Mouse (Mus musculus) left cerebral cortex, postnatal 10 days (tissue): ENCODE data around the gene Lcorl. TPM values are rescaled to one million over a fixed set of nuclear protein-coding genes. Genes with fewer than 3 reads are reported as not detected.

Experiments used
- DNase-seq, 2 experiments: peaks; one replicate each; pipeline ENCODE4 v3.0.0; 2021 to 2022; ENCODE audit warnings: low spot score in 2 of 2, mixed read lengths in 1 of 2; ENCODE audit errors: extremely low spot score in 1 of 2
- intact Hi-C: fragments of 180-260 bp; cut with DNase I; formaldehyde crosslinking; loops from one replicate; pipeline ENCODE4 v1.15.1; 2025
- total RNA-seq, 2 experiments: library from RNA; stranded (reverse); gene quantifications; 2 replicates each; pipeline ENCODE4 v1.2.3; 2021

Gene Lcorl
- total RNA-seq, 2 experiments from 2014 or later: 47.7 to 48.0 TPM

DNA sequence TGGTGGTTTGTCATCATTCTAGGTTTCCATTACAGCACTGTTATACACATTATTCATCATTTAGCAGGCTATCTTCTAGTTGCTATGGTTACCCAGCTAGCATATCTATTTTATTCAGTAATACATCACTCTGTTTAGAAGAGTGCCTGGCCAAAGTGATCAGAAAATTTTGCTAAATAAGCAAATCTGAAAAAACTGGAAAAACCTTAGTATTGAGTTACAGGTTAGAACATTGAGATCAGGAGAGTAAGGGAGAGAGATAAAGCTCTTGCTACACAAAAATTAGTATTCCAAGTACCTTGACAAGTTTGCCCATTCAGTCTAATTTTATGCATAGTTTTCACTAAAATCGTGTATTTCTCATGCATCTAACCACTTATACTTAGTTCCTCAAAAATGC lies 119.5 kb downstream of the Lcorl start:
- no peak for DNase-seq
- intact Hi-C loops: no loop called here

DNA sequence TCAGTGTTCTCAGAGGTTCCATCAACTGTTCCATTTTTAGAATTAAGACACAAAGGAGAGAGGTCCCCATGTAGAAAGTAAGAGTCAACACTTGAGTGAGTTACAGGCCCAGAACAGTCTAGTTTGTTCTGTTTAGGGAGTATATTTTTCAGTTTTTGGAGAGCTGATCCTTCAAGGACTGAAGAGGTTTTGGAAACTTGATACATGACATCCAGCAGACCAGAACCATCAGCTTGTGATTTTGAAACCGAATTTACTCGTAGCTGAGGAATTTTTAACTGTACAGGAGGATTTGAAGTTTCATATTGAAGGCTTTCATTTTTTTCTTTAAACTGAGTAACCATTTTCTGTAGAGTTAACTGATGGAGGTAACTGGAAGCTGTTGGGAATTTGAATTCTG lies 123.7 kb downstream of the Lcorl start:
- intact Hi-C loops: no loop called here
- no peak for DNase-seq

DNA sequence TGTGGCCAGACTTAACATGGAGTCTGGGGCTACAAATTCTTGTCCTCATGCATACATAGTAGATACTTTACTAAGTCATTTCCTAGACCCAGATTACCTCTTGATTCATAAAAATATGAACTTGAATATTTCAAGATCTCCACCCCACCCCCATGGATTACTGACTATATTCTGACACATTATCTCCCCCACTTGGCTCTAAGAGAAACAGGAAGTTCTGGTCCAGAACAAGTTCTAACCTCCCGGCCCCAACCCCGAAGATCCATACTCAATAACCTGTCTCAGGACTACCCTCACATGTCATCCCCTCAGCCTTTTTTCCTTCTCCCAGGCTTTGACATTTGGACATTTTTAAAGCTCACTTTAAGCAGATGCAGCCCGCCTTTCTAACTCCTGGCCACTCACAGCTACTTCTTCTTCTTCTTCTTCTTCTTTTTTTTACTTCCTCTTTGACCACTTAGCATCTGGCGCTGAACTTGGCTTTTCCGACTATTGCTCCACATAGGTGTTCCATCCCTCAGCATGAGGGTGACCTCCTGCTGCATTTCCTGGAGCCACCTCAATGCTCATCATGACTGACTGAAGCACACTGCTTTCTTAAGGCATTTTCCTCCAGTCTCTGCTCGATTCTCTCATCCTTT lies 138.4 kb downstream of the Lcorl start:
- intact Hi-C loops: no loop called here
- no peak for DNase-seq

DNA sequence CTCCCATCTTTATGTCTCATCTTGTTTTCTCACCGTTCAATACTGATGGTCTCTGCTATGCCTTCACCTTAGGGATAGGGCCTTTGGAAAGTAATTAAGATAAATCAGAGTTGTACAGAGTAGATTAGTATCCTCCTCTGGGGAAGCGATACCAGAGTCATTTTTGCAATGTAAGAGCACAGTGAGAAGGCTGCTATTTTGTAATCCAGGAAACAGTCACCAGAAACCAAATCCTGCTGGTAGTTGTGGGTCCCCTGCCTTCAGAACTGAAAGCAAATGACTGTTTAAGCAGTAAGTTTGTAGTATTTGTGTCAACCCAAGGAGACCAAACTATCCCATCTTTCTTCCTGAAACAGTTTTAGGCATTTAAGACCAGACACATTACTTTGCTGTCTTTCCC lies 147.8 kb downstream of the Lcorl start:
- DNase-seq: no peak
- intact Hi-C loops: no loop called here

DNA sequence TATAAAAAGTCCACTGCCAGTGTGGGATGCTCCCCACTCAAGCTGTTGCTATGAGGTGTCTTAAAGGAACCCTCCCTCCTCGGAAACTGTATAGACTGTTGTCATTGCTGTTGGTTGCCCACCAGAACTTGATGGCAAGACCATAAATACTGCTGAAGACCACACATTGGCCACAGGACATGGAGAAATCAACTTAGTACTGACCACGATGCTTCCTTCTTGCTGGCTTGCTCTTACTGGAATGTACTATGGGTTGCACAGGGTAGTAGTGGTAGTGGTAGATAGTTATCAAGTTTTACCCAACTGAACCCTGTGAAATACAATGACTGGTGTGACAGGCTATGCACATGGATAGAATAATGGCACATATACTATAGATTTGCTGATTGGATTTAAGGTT lies 150.6 kb downstream of the Lcorl start:
- DNase-seq: no peak
- intact Hi-C loops: no loop called here

DNA sequence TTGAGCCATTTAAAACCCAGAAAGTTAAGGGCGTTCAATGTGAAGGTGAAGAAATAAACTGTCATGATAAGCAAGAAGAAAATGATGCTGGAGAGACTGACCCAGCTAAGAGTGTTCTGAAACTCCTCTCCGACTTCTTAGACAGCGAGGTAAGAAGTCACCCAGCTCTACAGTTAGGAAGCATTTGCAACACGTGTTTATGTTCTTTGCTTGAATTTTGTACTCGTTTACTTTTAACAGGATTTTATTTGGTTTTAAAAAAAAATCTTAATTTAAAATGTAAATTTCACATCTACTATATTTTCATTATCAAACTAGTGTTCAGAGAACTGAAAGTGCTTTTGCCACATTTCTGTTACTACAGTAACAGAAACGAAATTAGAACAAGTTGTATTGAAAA lies 165.7 kb downstream of the Lcorl start:
- no peak for DNase-seq
- intact Hi-C loops: no loop called here

DNA sequence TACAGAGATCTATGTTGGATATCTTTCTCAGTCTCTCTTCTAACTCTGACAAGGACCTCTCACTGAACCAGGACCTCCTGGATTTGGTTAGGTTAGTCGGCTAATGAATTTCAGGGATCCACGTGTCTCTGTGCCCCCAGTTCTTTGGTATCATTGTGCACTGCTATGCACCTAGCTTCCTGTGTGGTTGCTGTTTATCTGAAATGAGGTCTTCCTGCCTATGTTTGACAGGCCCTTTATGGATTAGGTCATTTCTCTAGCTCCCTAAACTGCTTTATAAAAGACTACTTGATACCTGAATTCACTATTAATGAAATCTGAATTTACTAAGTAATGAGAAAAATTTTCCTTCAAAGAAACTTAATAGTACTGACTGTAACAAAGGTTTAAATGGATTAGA lies 166.6 kb downstream of the Lcorl start:
- intact Hi-C loops: no loop called here
- DNase-seq: no peak

DNA sequence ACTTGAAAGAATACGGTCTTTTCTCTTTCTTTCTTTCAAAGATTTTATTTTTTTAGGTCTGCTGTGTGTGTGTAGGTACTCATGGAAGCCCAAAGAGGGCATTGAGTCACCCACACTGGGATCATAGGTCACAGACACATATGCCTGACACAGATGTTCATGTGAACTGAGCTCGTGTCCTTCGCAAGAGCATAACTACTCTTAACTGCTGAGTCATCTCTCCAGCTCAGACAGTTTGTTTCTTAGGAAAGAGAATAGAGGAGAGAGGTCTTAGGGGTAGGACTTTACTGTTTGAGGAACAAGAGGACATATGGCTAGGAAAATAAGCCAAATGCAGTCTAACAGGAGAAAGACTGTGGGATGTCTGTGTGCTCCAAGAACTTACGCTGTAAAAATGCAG lies 168.3 kb downstream of the Lcorl start:
- DNase-seq: no peak
- intact Hi-C loops: no loop called here

DNA sequence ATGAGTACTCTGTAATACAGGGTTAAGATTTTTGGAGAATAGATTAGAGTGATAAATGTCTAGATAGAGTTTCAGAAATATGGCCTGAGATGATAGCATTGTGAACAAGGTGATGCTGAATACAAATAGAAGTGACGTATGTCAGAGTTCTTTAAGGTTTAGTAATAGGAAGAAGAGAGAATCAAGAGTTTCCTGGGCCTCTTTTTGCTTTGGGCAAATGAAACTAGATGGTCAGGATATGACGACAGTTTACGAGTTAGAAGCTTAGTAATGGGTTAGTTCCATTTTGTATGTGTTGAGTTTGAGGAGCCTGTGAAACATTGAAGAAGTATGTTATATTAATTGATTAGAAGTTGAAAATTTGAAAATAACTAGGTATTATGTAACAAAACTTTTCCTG lies 171.2 kb downstream of the Lcorl start:
- intact Hi-C loops: no loop called here
- DNase-seq: no peak

DNA sequence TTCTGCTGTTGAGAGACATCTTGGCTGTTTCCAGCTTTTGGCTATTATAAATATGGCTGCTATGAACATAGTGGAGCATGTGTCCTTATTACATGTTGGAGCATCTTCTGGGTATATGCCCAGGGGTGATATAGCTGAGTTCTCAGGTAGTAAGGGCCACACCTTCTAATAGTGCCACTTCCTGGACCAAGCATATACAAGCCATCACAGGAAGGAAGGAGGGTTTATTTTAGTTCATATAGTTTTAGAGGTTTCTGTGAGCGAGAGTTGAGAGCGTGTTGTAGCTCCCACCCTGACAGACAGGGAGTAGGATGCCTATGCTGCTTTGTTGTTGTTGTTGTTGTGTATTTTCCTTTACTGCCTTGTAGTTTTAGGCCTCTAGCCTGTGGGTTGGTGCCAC lies 172.2 kb downstream of the Lcorl start:
- DNase-seq: no peak
- intact Hi-C loops: no loop called here

DNA sequence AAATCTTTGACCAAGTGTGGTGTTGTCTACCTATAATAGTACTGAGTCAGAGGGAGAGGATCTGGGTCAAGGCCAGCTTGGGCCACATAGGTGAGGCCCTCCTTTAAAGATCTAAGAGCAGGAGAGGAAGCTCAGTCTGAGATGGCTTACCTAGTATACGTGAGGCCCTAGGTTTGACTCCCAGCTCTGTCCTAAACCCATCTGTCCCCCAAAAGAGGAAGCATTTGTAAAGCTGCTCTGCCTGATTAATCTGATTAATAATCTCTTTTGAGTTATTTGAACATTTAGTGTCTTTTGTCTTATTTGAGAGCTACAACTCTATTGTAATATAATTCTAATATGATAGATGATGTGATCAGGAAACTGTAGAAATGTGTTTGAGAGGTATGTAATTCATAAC lies 174.0 kb downstream of the Lcorl start:
- intact Hi-C loops: no loop called here
- no peak for DNase-seq

DNA sequence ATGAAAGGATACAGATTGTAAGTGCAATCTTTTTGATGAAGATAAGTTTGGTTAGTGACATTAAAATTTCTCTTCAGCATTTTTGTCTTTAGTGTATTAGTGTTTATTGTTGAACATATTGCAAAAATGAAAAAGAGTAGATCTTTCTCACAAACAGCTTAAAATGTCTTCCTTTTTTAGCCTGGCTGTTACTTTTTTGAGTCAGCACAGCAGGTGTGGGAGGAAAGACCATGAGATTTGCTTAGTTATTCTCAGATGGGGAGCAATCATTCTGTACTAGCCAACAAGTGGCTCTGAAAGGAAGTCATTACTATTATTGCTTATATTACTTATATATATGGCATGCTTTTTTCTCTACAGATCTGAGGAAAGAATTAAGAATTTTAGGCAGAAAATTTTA lies 177.5 kb downstream of the Lcorl start:
- DNase-seq: no peak
- intact Hi-C loops: no loop called here

DNA sequence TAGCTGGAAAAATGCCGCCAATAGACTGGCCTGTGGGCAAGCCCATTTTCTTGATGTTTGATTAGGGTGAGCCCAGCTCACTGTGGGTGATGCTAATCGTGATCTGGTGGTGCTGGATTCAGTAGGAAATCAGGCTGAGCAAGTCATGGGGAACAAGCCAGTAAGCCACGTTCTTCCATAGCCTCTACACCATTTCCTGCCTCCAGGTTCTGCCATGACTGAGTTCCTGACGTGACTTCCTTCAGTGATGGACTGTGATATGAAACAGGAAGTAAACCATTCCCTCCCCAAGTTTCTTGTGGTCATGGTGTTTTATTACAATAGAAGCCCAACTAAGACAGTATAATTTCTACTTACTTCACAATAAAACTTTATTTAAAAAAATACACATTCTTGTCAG lies 179.8 kb downstream of the Lcorl start:
- no peak for DNase-seq
- intact Hi-C loops: no loop called here

DNA sequence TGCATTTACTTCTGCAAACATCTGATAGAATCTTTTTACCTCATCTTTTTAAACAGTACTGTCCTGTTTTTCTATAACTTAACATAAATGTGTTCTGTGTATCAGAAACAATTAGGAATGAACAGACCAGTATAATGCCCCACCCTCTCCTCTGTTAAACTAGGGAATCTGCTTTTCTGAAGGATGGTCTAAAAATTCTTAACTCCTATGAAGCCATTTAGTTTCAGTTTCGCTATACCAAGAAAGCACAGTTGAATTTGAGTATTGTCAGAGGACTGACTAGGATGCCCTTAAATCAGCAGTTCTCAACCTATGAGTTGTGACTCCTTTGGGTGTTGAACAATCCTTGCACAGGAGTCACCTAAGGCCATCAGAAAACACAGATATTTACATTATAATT lies 182.4 kb downstream of the Lcorl start:
- DNase-seq: no peak
- intact Hi-C loops: no loop called here

DNA sequence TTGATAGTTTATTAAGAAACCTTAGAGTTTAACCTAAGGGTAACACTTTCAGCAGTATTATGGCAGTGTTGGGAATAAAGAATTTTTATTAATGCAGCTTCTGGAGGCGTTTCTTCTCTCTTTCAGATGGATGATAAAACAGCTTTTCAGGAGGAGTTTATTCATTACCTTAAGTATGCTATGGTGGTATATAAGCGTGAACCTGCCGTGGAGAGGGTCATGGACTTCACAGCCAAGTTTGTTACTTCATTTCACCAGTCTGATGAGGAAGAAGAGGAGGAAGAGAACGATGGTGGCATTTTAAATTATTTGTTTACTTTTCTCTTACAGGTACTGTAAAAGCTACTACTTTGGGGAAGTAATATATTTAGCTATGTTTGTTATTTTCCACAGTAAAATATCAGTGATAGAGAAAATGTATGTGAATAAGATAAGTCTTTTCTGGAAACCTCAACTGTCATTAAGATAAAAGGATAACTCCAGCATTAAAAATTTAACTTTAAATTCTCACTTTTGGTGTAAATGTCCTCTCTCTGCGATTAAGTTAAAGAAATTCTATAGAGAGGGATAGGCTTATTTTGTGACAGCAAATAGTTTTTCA lies 186.4 kb downstream of the Lcorl start:
- intact Hi-C loops: no loop called here
- DNase-seq: no peak

DNA sequence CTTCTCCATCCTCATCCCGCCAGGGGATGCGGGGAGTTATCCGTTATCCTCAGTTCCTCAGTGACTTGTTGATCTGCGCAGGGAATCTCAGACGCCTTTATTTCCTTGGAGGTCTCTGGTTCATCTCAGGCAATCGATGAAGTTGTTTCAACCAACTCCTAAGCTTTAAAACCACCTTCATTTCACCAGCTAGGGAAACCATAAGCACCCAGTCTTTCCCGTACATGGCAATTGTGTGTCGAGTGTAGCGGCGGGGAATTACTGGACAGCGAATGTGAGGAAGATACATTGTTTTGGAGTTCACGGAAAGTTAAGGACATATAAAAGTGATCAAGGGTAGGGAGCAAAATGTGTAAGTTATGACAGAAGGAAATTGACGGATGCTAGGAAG lies 187.1 kb downstream of the Lcorl start:
- intact Hi-C loops: no loop called here
- DNase-seq: no peak

DNA sequence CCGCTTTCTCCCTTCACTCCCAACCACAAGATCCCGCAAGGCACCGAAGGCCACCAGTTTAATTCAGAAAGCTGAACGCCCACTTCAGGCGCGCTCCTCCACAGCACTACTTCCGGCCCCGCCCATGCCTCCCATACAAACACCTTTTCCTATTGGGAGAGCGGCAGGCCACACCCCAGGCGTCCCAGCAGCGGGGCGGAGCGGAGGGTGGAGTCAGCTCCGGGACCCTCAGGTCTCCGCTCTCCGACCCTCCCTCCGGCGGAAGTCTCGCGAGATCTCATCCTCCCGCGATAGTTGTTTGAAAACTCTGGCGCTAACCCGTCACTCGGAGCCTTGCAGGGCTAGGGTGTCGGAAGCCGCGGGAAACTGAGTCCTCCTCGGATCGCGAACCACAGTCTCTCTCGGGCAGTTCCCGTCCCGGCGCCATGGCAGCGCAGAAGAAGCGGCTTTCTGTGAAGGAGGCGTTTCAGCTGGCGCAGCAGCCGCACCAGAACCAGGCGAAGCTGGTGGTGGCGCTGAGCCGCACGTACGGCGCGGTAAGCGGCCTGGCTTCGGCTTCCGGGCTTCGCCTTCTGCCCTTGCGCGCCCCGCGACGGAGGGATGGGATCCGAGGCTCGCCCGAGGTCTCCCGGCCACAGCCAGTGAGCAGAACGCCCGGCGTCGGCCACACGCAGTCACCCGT lies 187.7 kb downstream of the Lcorl start, which contains the start of gene Ncapg:
Ncapg (plus strand) TSS at position 322 of the 682 bp plus-strand sequence.
- DNase-seq: peak; percentile 97 to 100
- intact Hi-C loops: loop anchor here (2.0 kb wide), 2 partner anchors 135 to 193 kb away; no protein-coding TSS in a partner anchor

DNA sequence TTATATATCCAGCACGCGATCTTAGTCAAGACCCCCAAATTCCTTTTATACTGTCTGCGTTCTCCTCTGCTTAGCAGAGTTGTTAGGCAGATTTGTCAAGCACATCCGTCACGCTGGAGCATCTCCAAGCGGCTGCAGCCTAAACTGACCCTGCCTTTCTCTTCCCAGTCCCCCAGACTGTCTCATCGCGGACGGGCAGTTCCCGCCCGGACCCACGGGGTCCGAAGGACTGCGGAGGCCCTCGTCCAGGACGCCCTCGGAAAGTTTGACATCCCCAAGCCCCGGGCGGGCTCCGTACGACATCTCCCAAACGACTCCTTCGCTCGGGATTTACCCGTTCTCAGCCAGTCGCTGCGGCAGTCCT lies 188.2 kb downstream of the Lcorl start:
- DNase-seq: peak in 1 of 2 experiments; percentile 12
- intact Hi-C loops: loop anchor here (2.0 kb wide), 2 partner anchors 134 to 192 kb away; no protein-coding TSS in a partner anchor

DNA sequence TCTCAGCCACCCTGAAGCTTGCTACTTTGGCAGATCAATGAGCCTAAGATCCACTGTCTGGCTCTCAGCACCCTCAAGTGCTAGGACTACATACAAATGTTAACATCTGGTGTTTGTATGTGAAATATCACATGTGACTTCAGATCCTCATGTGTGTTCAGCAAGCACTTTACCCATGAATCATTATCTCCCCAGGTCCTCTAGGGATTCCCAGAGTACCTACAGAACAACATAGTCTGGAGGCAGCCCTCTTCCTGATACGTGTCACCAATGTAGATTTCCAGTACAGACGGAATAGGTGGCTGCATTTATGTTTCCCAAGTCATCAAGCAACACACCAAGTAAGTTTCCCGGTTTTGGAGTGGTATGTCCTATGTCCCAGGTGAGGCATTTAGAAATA lies 188.6 kb downstream of the Lcorl start:
- intact Hi-C loops: loop anchor here (2.0 kb wide), 2 partner anchors 134 to 192 kb away; no protein-coding TSS in a partner anchor
- DNase-seq: no peak

DNA sequence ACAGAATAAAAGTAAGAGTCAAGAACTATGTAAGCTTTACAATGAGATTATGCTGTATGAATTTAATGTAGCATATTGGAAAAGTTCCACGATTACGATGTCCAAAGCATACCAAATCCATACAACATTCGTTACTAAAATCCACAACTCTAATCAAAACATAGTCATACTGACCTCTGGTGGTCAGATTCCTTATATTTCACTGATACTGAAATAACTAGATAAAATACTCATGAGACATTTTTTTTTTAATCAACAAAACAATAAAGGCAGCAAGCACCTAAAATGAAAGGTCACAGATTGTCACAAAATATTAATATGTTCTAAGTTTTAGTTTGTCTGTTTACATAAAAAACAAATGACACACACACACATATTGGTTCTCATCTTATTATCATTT lies 189.1 kb downstream of the Lcorl start:
- intact Hi-C loops: loop anchor here (2.0 kb wide), 2 partner anchors 134 to 192 kb away; no protein-coding TSS in a partner anchor
- DNase-seq: peak in 1 of 2 experiments; percentile 44
